In the genomic region with DNA sequence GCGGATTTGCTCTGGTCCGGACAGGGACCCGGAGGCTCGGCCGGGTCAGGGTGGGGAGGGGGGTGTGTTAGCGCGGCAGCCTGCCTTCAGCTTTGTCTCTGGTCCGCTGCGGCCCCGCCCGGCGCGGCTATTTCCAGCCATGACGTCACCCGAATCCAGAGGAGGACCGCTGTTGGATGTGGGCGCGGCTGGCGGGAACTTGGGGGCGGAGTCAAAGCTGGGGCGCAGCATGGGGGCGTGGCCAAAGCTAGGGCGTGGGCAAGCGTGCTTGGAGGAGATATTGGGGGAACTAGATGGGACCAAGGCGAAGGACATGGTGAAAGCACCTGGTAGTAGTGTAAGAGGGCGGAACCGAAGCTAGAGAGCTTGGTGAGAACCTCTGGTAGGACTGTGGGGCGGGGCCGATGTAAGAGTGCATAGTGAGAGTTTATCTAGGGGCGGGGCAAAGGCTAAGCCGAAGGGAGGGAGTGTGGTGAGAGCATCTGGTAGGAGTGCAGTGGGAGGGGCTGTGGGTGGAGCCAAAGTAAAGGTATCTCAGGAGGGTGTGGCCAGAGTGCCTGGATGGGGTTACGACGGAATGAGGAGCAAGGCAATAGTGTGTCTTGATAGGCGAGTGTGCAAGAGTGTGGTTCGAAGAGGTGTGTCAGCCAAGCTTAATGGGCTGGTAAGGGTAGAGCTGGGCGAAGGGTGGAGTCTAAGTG, we compare ENCODE assay signal across 8 mouse cellular contexts. TPM values are rescaled to one million over a fixed set of nuclear protein-coding genes. Genes with fewer than 3 reads are reported as not detected.
DNase-seq lines count a peak whose midpoint lies in the region; ATAC-seq and TF ChIP-seq lines count a peak whose summit lies in the region.

No protein-coding gene starts in this region.

- no peaks in the 10 kb centered on the region for H3K9me3 ChIP-seq in heart, embryonic 10.5 days
- H3K9me3 ChIP-seq in kidney, embryonic 15.5 days (replicated peaks), result no peaks in the 10 kb centered on the region

- WGBS in heart, embryonic 10.5 days, result under 1% methylated on average over 36 of the region's 36 CpGs
- WGBS in kidney, embryonic 15.5 days, result under 1% methylated on average over 36 of the region's 36 CpGs

- peak overlapping the region; percentile 49; the same call in 1 of the 2 replicates for H3K27ac ChIP-seq in bone marrow macrophage, adult 2 months (ENCODE audit: insufficient read depth, low read depth, low read length)
- H3K27ac ChIP-seq in embryonic fibroblast, embryonic 13.5 days (ENCODE audit: insufficient read depth, low read length), result no peak overlapping the region
- H3K27ac ChIP-seq in heart, embryonic 10.5 days, result peak overlapping the region; percentile 99
- peak overlapping the region; percentile 90 for H3K27ac ChIP-seq in kidney, embryonic 15.5 days

- peak overlapping the region; percentile 97 for H3K4me3 ChIP-seq in bone marrow macrophage, adult 2 months (ENCODE audit: insufficient read depth, low read length)
- peak overlapping the region; percentile 71 for H3K4me3 ChIP-seq in embryonic fibroblast, embryonic 13.5 days (ENCODE audit: insufficient read depth, low read length)
- peak overlapping the region; percentile 89 for H3K4me3 ChIP-seq in heart, embryonic 10.5 days
- peak overlapping the region; percentile 84 for H3K4me3 ChIP-seq in kidney, embryonic 15.5 days (replicated peaks)

- TF ChIP-seq CTCF in bone marrow macrophage, adult 2 months (IDR thresholded peaks at IDR 0.05; ENCODE audit: low read depth, low read length), result no peak
- TF ChIP-seq CTCF in embryonic fibroblast, embryonic 13.5 days (IDR thresholded peaks at IDR 0.05; ENCODE audit: borderline replicate concordance, insufficient read depth, low read length), result no peak

- H3K4me2 ChIP-seq in kidney, embryonic 15.5 days, result peak overlapping the region; percentile 60

- H3K9ac ChIP-seq in kidney, embryonic 15.5 days, result peak overlapping the region; percentile 75

- H3K4me1 ChIP-seq in bone marrow macrophage, adult 2 months (ENCODE audit: control insufficient read depth, insufficient read depth, low read length), result peaks cover 16% of the 10 kb centered on the region
- 0 out of 2 replicates have a peak, but pooled peaks cover 2% of the 10 kb centered on the region for H3K4me1 ChIP-seq in embryonic fibroblast, embryonic 13.5 days (ENCODE audit: control insufficient read depth, insufficient read depth, low read length)
- H3K4me1 ChIP-seq in heart, embryonic 10.5 days, result peaks cover 36% of the 10 kb centered on the region
- H3K4me1 ChIP-seq in kidney, embryonic 15.5 days, result peaks cover 47% of the 10 kb centered on the region

- no peak for TF ChIP-seq POLR2A in bone marrow macrophage, adult 2 months (IDR thresholded peaks at IDR 0.05; ENCODE audit: borderline replicate concordance, low read depth, low read length)
- no peak for TF ChIP-seq POLR2A in embryonic fibroblast, embryonic 13.5 days (IDR thresholded peaks at IDR 0.05; ENCODE audit: low read depth, low read length)

- H3K36me3 ChIP-seq in heart, embryonic 10.5 days, result peaks cover 35% of the 10 kb centered on the region
- H3K36me3 ChIP-seq in kidney, embryonic 15.5 days, result peaks cover 35% of the 10 kb centered on the region

- peak; percentile 98 for DNase-seq in A20 (ENCODE audit: low read depth, low spot score)
- peak; percentile 99 for DNase-seq in heart, embryonic 10.5 days (ENCODE audit: low spot score)
- DNase-seq in liver, result peak; percentile 99
- DNase-seq in spleen, postnatal 4 days (ENCODE audit: low spot score in 2 of 2), result peak; percentile 100

- peak; percentile 88 for ATAC-seq in kidney, embryonic 15.5 days (replicated peaks; ENCODE audit: low FRiP score)
- peak; percentile 78 for ATAC-seq in monocyte, adult 5-6 weeks (replicated peaks; ENCODE audit: insufficient number of reproducible peaks, low FRiP score, low TSS enrichment, poor library complexity, severe bottlenecking)

- no peaks in the 10 kb centered on the region for H3K27me3 ChIP-seq in heart, embryonic 10.5 days (ENCODE audit: insufficient read depth, poor library complexity, severe bottlenecking)
- no peaks in the 10 kb centered on the region for H3K27me3 ChIP-seq in kidney, embryonic 15.5 days

RNA-seq across cellular contexts. Expression of a gene that starts 0.7 kb away (rescaled TPM):
- 5.5 and 6.7 TPM in 2 replicates for polyA plus RNA-seq in bone marrow macrophage, adult 2 months (2012; ENCODE audit: insufficient read depth, insufficient read length, missing spikeins)
- 3.2 and 5.9 TPM in 2 replicates for polyA plus RNA-seq in embryonic fibroblast, embryonic 13.5 days (2011; ENCODE audit: insufficient read length, low read depth, missing spikeins)
- polyA plus RNA-seq in heart, embryonic 10.5 days (2016; fragmentation: Nextera tagmentation; extraction: Ambion mirVana), result 12.0 and 16.2 TPM in 2 replicates
- 12.4 and 13.2 TPM in 2 replicates for polyA plus RNA-seq in kidney, embryonic 15.5 days (2015; fragmentation: Nextera tagmentation; extraction: Ambion mirVana)
- total RNA-seq in monocyte, adult 5-6 weeks (2017), result 27.5 to 35.9 TPM (median 31.5 TPM) in 3 replicates

RNA-seq across cellular contexts. Expression of a gene that starts 29.8 kb away (rescaled TPM):
- polyA plus RNA-seq in bone marrow macrophage, adult 2 months (2012; ENCODE audit: insufficient read depth, insufficient read length, missing spikeins), result not detected in 2 replicates
- 1.4 and 3.4 TPM in 2 replicates for polyA plus RNA-seq in embryonic fibroblast, embryonic 13.5 days (2011; ENCODE audit: insufficient read length, low read depth, missing spikeins)
- polyA plus RNA-seq in heart, embryonic 10.5 days (2016; fragmentation: Nextera tagmentation; extraction: Ambion mirVana), result 0.28 and 0.34 TPM in 2 replicates
- 10.8 and 11.9 TPM in 2 replicates for polyA plus RNA-seq in kidney, embryonic 15.5 days (2015; fragmentation: Nextera tagmentation; extraction: Ambion mirVana)
- not detected in 3 replicates for total RNA-seq in monocyte, adult 5-6 weeks (2017)

RNA-seq across cellular contexts. Expression of a gene that starts 56.2 kb away (rescaled TPM):
- polyA plus RNA-seq in bone marrow macrophage, adult 2 months (2012; ENCODE audit: insufficient read depth, insufficient read length, missing spikeins), result 53.3 and 54.8 TPM in 2 replicates
- polyA plus RNA-seq in embryonic fibroblast, embryonic 13.5 days (2011; ENCODE audit: insufficient read length, low read depth, missing spikeins), result 102 and 106 TPM in 2 replicates
- polyA plus RNA-seq in heart, embryonic 10.5 days (2016; fragmentation: Nextera tagmentation; extraction: Ambion mirVana), result 307 TPM in 2 replicates
- polyA plus RNA-seq in kidney, embryonic 15.5 days (2015; fragmentation: Nextera tagmentation; extraction: Ambion mirVana), result 246 and 248 TPM in 2 replicates
- total RNA-seq in monocyte, adult 5-6 weeks (2017), result 5.4 to 11.1 TPM (median 6.5 TPM) in 3 replicates
